Comparison of ENCODE assay signal across 12 mouse cellular contexts in genomic region chr2:27772841-27773388, GRCm38 (mm10).
A peak's percentile ranks its signal among the peaks of the same experiment; 100 is the strongest.
DNase-seq lines count a peak whose midpoint lies in the region; ATAC-seq lines count a peak whose summit lies in the region.
"Had no signal": no experiment of that assay in that cellular context is flagged by ENCODE, and none has a peak within 500 bp of the region (broad histone marks: within the 10 kb centered on the region; RNA-seq: fewer than 3 reads in every experiment).

No protein-coding gene starts in this region.

- no peak overlapping the region for H3K27ac ChIP-seq in neural tube, embryonic 15.5 days (replicated peaks)
- H3K27ac ChIP-seq: forebrain, embryonic 12.5 days had no signal

- peak; percentile 93 for DNase-seq in heart, adult 11 months
- DNase-seq in heart, postnatal 14 days: no peak
- peak; percentile 66 for DNase-seq in neural tube, embryonic 10.5 days (ENCODE audit: extremely low spot score, low spot score)
- DNase-seq in kidney, postnatal 25 days: peak; percentile 57 to 71
- no peak for DNase-seq in adrenal gland, adult (ENCODE audit: inconsistent age in 2 of 2, low spot score in 1 of 2)
- DNase-seq in c-Kit-positive CD71-positive TER-119-positive erythroid progenitor cells, embryonic 14.5 days (ENCODE audit: low spot score): no peak
- DNase-seq: B cell, adult 2 months had no signal

- H3K4me2 ChIP-seq in neural tube, embryonic 15.5 days: no peak overlapping the region
- H3K4me2 ChIP-seq: forebrain, embryonic 12.5 days had no signal

- H3K27me3 ChIP-seq in neural tube, embryonic 15.5 days (replicated peaks): peaks cover 5% of the 10 kb centered on the region; the same call in 1 of the 2 replicates

- H3K4me3 ChIP-seq in neural tube, embryonic 15.5 days (replicated peaks): no peak overlapping the region
- H3K4me3 ChIP-seq: forebrain, embryonic 12.5 days had no signal

- intact Hi-C loops in heart, postnatal 14 days (cut with DNase I): loop anchor here (1.0 to 5.0 kb wide), 4 partner anchors 115 to 649 kb away; no protein-coding TSS in a partner anchor

- H3K36me3 ChIP-seq in neural tube, embryonic 15.5 days: no peaks in the 10 kb centered on the region
- H3K36me3 ChIP-seq: forebrain, embryonic 12.5 days had no signal

- H3K4me1 ChIP-seq in neural tube, embryonic 15.5 days: peaks cover 8% of the 10 kb centered on the region
- H3K4me1 ChIP-seq: forebrain, embryonic 12.5 days had no signal

- 59% methylated on average over 7 of the region's 7 CpGs for WGBS in neural tube, embryonic 15.5 days

- no peak overlapping the region for H3K9ac ChIP-seq in neural tube, embryonic 15.5 days (replicated peaks)
- H3K9ac ChIP-seq: forebrain, embryonic 12.5 days had no signal

- H3K9me3 ChIP-seq in neural tube, embryonic 15.5 days (replicated peaks): no peaks in the 10 kb centered on the region
- H3K9me3 ChIP-seq: forebrain, embryonic 12.5 days had no signal

- ATAC-seq in neural tube, embryonic 15.5 days (ENCODE audit: low FRiP score): no peak
- no peak for ATAC-seq in megakaryocyte progenitor cell, adult 5-6 weeks (replicated peaks; ENCODE audit: poor library complexity)
- ATAC-seq: hindbrain, embryonic 16.5 days; midbrain, embryonic 16.5 days had no signal

Comparison
In these comparisons a context has a peak if more than half of its experiments do, and no peak if none do; other contexts are left out.
1. DNase-seq: peak in heart, adult 11 months (single experiment), neural tube, embryonic 10.5 days (single experiment) and kidney, postnatal 25 days (2 of 2); none in heart, postnatal 14 days (0 of 2), adrenal gland, adult (0 of 2) and c-Kit-positive CD71-positive TER-119-positive erythroid progenitor cells, embryonic 14.5 days (single experiment).